ENCODE assay signal across 9 mouse cellular contexts in genomic region chr10:51678251-51678639, GRCm38 (mm10). TPM values are rescaled to one million over a fixed set of nuclear protein-coding genes. Genes with fewer than 3 reads are reported as not detected.
A peak's percentile ranks its signal among the peaks of the same experiment; 100 is the strongest.
DNase-seq lines count a peak whose midpoint lies in the region; ATAC-seq lines count a peak whose summit lies in the region.
"Had no signal": no experiment of that assay in that cellular context is flagged by ENCODE, and none has a peak within 500 bp of the region (broad histone marks: within the 10 kb centered on the region; RNA-seq: fewer than 3 reads in every experiment).

No protein-coding gene starts in this region.

- peaks cover 32% of the 10 kb centered on the region for H3K27me3 ChIP-seq in kidney, embryonic 15.5 days
- H3K27me3 ChIP-seq in hindbrain, embryonic 16.5 days (replicated peaks; ENCODE audit: control insufficient read depth, insufficient read depth, low read length): peaks cover 10% of the 10 kb centered on the region
- peaks cover 15% of the 10 kb centered on the region for H3K27me3 ChIP-seq in midbrain, embryonic 15.5 days (replicated peaks)

- ATAC-seq in kidney, embryonic 15.5 days (replicated peaks; ENCODE audit: low FRiP score): peak; percentile 9; the same call in 1 of the 2 replicates
- ATAC-seq in hindbrain, embryonic 16.5 days: no peak
- ATAC-seq in midbrain, embryonic 15.5 days (replicated peaks): peak; percentile 43; the same call in 1 of the 2 replicates

- H3K9me3 ChIP-seq in kidney, embryonic 15.5 days (replicated peaks): no peaks in the 10 kb centered on the region
- H3K9me3 ChIP-seq in hindbrain, embryonic 16.5 days (ENCODE audit: control insufficient read depth, low read length): no peaks in the 10 kb centered on the region
- H3K9me3 ChIP-seq in midbrain, embryonic 15.5 days: no peaks in the 10 kb centered on the region

- H3K9ac ChIP-seq in kidney, embryonic 15.5 days: no peak overlapping the region
- H3K9ac ChIP-seq in hindbrain, embryonic 16.5 days (ENCODE audit: low read depth, low read length): peak overlapping the region; percentile 47; the same call in 1 of the 2 replicates
- H3K9ac ChIP-seq in midbrain, embryonic 15.5 days: peak overlapping the region; percentile 46; the same call in 1 of the 2 replicates

- H3K4me2 ChIP-seq in kidney, embryonic 15.5 days: peak overlapping the region; percentile 73
- peak overlapping the region; percentile 93 for H3K4me2 ChIP-seq in hindbrain, embryonic 16.5 days (ENCODE audit: low read length)
- H3K4me2 ChIP-seq in midbrain, embryonic 15.5 days: peak overlapping the region; percentile 100

- 6% methylated on average over 10 of the region's 10 CpGs for WGBS in kidney, embryonic 15.5 days
- 4% methylated on average over 10 of the region's 10 CpGs for WGBS in hindbrain, embryonic 16.5 days
- WGBS in midbrain, embryonic 15.5 days: 5% methylated on average over 10 of the region's 10 CpGs

- peaks cover 12% of the 10 kb centered on the region for H3K4me1 ChIP-seq in kidney, embryonic 15.5 days
- peaks cover 5% of the 10 kb centered on the region; the same call in 1 of the 2 replicates for H3K4me1 ChIP-seq in hindbrain, embryonic 16.5 days (ENCODE audit: control insufficient read depth, insufficient read depth, low read depth, low read length)
- peaks cover 12% of the 10 kb centered on the region for H3K4me1 ChIP-seq in midbrain, embryonic 15.5 days

- DNase-seq in kidney, postnatal 25 days: no peak
- peak; percentile 14 for DNase-seq in embryo, embryonic 11 days
- no peak for DNase-seq in spleen, postnatal 10 days (ENCODE audit: low spot score in 2 of 2)
- no peak for DNase-seq in adrenal gland, postnatal 36 days
- DNase-seq in ovary, postnatal 14 days (ENCODE audit: low spot score): no peak

- H3K27ac ChIP-seq in kidney, embryonic 15.5 days: no peak overlapping the region
- H3K27ac ChIP-seq in hindbrain, embryonic 16.5 days (ENCODE audit: low read depth, low read length): no peak overlapping the region
- no peak overlapping the region for H3K27ac ChIP-seq in midbrain, embryonic 15.5 days

- peak overlapping the region; percentile 41 for H3K4me3 ChIP-seq in kidney, embryonic 15.5 days (replicated peaks)
- H3K4me3 ChIP-seq in hindbrain, embryonic 16.5 days (ENCODE audit: low read length): peak overlapping the region; percentile 51
- peak overlapping the region; percentile 54 for H3K4me3 ChIP-seq in midbrain, embryonic 15.5 days

- H3K36me3 ChIP-seq in kidney, embryonic 15.5 days: no peaks in the 10 kb centered on the region
- no peaks in the 10 kb centered on the region for H3K36me3 ChIP-seq in hindbrain, embryonic 16.5 days (ENCODE audit: control insufficient read depth, insufficient read depth, low read length)
- no peaks in the 10 kb centered on the region for H3K36me3 ChIP-seq in midbrain, embryonic 15.5 days (replicated peaks)

RNA-seq across cellular contexts. Expression of gene Rfx6, which starts 0.7 kb away (rescaled TPM):
- 0.06 TPM in 1 of 2 replicates, not detected in the other for polyA plus RNA-seq in kidney, embryonic 15.5 days (2015; fragmentation: Nextera tagmentation; extraction: Ambion mirVana)
- polyA plus RNA-seq in hindbrain, embryonic 16.5 days (2015; fragmentation: Nextera tagmentation; extraction: Ambion mirVana): not detected in 2 replicates
- polyA plus RNA-seq in midbrain, embryonic 15.5 days (2015; fragmentation: Nextera tagmentation; extraction: Ambion mirVana): not detected in 2 replicates
- not detected for total RNA-seq in adrenal gland, postnatal 36 days (2021)
- total RNA-seq: neutrophil, adult 5-6 weeks had no signal

RNA-seq across cellular contexts. Expression of gene Gprc6a, which starts 47.0 kb away (rescaled TPM):
- polyA plus RNA-seq in kidney, embryonic 15.5 days (2015; fragmentation: Nextera tagmentation; extraction: Ambion mirVana): not detected in 2 replicates
- polyA plus RNA-seq in hindbrain, embryonic 16.5 days (2015; fragmentation: Nextera tagmentation; extraction: Ambion mirVana): not detected in 2 replicates
- not detected in 2 replicates for polyA plus RNA-seq in midbrain, embryonic 15.5 days (2015; fragmentation: Nextera tagmentation; extraction: Ambion mirVana)
- not detected for total RNA-seq in adrenal gland, postnatal 36 days (2021)
- total RNA-seq: neutrophil, adult 5-6 weeks had no signal
